Mouse (Mus musculus) neutrophil, adult 65 days (primary cell): ENCODE data around the gene Aatk. TPM values are rescaled to one million over a fixed set of nuclear protein-coding genes. Genes with fewer than 3 reads are reported as not detected.

Experiments used
- total RNA-seq: library from RNA; stranded (reverse); gene quantifications from 2 replicates; pipeline ENCODE4 v1.2.4, GENCODE M21; 2023

The Aatk gene
- 63.1 and 95.3 TPM in 2 replicates for total RNA-seq

GRCm38 (mm10) chr11:120046553-120047191 is at the start of gene Aatk:
Gene Aatk, minus strand, starts transcription at chr11:120047167.

GRCm38 (mm10) chr11:120086702-120087152 is 39.8 kb upstream of the Aatk start, which contains the start of gene Cep131:
Gene Cep131, minus strand, starts transcription at chr11:120086827.

Other genes with a start within 250 kb of the Aatk start
- 19.9 and 25.5 TPM in 2 replicates for gene Chmp6, start 133.7 kb downstream of the Aatk start, total RNA-seq
- gene Baiap2, start 104.4 kb downstream of the Aatk start, total RNA-seq: 17.5 and 27.2 TPM in 2 replicates
- gene Cep131, start 39.7 kb upstream of the Aatk start, total RNA-seq: 5.6 and 9.8 TPM in 2 replicates
- gene Tepsin, start 51.6 kb upstream of the Aatk start, total RNA-seq: 16.7 and 17.5 TPM in 2 replicates
- gene Ndufaf8, start 51.8 kb upstream of the Aatk start, total RNA-seq: 16.1 and 18.7 TPM in 2 replicates
- gene Slc38a10, start 104.2 kb upstream of the Aatk start, total RNA-seq: 94.1 and 151 TPM in 2 replicates
- gene Bahcc1, start 185.8 kb upstream of the Aatk start, total RNA-seq: 3.0 and 3.3 TPM in 2 replicates